Mouse (Mus musculus) urinary bladder, adult 18-20 months (tissue): ENCODE measurements around the gene Ddx42.
"Not testable (repeated sequence)": the region's sequence is repeated elsewhere in the genome, so short reads cannot be mapped to it uniquely, and the experiment has no call there.

Experiments
- DNase-seq, 2 experiments: peaks; one replicate each; pipeline ENCODE4 v3.0.0; 2022; ENCODE audit warnings: low spot score in 2 of 2, mixed read lengths in 2 of 2

Gene Ddx42

GRCm38 (mm10) chr11:106216730-106217490, at the start of gene Ddx42:
Gene Ddx42 (plus strand): TSS chr11:106216926.
- peak; percentile 79 to 87 for DNase-seq

DNA sequence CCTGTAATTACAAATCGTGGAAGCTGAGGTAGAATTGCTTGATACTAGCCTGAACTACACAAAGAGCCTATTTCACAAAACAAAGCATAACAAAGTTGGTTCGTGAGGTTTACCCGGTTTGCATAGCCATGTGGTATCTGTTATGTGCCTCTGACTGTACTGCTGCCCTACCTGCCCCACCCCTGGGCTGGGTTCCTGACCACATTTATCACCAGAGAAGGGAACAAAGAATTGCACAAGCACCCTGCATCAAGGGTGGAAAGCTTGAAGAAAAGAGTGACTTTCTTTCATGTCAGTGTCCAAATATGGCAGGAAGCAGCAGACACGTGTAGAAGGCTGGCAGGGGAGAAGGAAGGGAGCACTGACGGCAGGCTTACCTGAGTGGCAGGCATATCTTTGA, 49.3 kb upstream of the Ddx42 start:
- no peak for DNase-seq

- no peak for DNase-seq
Measured at GRCm38 (mm10) chr11:106170807-106171206, 45.9 kb upstream of the Ddx42 start.

GRCm38 (mm10) chr11:106173228-106173627, 43.5 kb upstream of the Ddx42 start:
- DNase-seq, result no peak

DNA sequence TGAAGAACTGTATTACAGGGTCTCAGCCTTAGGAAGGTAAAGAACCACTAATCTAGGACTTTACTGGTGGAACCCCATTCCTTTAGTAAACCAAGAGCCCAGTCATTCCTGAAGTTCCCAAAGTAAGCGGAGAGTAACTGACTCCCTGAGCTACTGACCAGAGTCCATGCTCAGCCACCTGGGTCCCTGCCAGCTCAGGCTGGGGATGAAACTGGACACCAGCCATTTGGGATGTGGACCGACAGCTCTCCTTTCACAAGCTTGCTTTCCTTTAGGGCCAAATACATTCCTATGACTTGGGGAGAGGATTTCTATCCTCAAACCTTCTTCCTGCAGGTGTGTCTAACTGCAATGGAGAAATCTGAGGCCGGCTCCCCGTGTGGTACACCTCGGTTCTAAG, 42.4 kb upstream of the Ddx42 start:
- no peak for DNase-seq

GRCm38 (mm10) chr11:106175081-106175480, 41.6 kb upstream of the Ddx42 start:
- DNase-seq, result no peak

- DNase-seq, result no peak
Measured at GRCm38 (mm10) chr11:106176372-106176771, 40.4 kb upstream of the Ddx42 start.

GRCm38 (mm10) chr11:106178036-106178782, 38.5 kb upstream of the Ddx42 start:
- no peak for DNase-seq

GRCm38 (mm10) chr11:106179711-106180448, 36.8 kb upstream of the Ddx42 start:
- no peak for DNase-seq

- no peak for DNase-seq
Measured at GRCm38 (mm10) chr11:106180449-106180801, 36.3 kb upstream of the Ddx42 start.

DNA sequence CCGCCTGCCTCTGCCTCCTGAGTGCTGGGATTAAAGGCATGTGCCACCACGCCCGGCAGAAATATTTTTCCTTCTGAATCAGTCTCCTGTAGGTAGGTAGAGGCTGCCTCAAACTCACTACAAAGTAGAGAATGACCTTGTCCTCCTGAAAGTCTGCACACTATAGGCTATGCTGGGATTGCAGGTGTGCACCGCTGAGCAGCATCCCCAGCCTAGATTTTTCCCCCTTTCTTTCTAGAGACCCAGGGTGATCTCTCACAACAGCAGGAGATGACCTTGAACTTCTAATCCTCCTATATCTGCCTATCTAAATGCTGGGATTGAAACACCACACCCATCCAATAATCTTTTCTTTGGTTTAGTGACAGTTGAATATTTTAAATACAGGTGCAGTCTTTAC, 29.4 kb upstream of the Ddx42 start:
- DNase-seq, result no peak

GRCm38 (mm10) chr11:106191716-106192115, 25.0 kb upstream of the Ddx42 start:
- no peak for DNase-seq

GRCm38 (mm10) chr11:106192241-106192640, 24.5 kb upstream of the Ddx42 start:
- no peak for DNase-seq

DNA sequence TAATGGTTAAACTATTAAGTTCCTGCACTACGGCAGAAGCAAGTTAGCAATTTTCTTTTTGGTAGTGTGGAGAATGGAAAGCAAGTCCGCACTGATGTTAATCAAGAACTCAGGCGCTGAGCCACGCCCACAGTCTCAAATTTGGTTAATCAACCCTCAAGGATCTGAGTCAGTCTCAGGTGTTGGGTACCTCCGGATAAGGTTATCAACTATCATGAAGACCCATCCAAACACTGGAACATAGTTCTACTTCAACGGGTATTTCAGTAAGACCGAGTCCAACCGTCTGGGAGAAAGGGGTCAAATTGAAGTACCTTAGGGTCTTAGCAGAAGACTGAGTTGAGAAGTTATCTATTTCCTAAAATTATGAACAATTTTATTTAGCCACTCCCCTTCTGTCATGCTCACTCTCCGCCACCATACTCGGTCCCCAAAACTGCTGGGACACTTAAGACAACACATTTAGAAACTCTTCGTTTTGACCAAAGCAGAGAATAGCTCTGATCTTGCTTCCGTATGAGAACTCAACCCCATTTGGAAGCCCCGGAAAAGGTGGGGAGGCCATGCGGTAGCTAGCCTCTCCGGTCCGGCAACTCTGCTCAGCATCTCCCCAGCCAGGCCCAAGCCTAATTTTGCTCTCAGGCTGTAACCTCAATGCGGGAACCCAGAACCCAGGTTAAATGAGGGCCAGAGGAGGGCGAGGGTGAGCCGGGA, 23.9 kb upstream of the Ddx42 start:
- DNase-seq, result no peak

GRCm38 (mm10) chr11:106193371-106194154, 23.2 kb upstream of the Ddx42 start:
- peak; percentile 88 to 97 for DNase-seq

DNA sequence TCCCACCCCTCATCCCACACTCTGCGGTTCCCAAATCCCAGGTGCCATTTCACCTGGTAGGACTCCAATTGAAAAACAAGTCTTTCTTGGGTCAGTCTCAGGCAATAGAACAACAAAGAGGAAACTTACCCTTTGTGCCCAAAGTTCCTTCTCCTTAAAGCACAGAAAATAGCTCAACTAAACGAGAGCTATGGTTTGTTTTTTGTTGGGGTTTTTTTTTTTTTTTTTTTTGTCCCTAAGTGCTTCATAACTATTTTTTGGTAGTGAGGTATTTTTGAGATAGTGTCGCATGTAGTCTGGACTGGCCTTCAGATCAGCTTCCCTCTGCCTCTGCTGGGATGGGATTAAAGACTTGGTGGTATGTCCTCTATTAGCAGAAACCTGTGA, 22.6 kb upstream of the Ddx42 start:
- DNase-seq, result no peak

DNA sequence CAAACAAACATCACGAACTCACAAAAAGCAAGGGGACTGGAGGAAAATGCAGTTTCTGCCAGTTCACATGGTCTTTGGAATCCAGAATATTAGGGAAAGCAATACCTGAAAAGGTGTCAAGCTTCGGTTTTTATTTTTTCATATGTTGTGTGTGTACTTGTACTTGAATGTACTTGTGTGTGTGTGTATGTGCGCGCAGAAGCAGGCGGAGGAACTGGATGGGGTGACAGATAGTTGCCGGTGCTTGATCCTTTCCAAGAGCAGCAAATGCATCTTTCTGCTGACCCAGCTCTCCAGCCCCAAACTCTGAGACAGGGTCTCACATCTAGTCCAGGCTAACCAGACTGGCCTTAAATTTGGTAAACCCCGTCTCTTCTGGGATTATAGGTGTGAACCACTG, 21.8 kb upstream of the Ddx42 start:
- no peak for DNase-seq

- no peak for DNase-seq
Measured at GRCm38 (mm10) chr11:106195341-106195740, 21.4 kb upstream of the Ddx42 start.

DNA sequence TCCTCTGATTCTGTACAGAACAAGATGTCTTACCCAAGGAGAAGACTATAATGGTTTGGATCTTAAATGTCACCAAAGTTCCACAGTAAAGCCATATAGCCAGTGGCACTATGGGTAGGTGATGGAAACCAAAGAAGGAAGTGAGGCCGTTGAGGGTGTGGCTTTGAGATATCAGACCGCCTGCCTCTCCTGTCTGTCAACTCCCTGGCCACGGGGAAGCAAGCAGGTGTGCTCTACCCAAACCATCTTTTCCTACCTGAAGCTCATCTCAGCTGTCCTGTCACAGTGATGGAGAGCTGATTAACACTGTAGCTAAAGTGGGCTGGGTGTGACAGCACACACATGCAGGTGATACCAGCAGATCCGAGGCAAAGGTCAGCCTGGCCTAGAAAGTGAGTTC, 18.4 kb upstream of the Ddx42 start:
- no peak for DNase-seq

DNA sequence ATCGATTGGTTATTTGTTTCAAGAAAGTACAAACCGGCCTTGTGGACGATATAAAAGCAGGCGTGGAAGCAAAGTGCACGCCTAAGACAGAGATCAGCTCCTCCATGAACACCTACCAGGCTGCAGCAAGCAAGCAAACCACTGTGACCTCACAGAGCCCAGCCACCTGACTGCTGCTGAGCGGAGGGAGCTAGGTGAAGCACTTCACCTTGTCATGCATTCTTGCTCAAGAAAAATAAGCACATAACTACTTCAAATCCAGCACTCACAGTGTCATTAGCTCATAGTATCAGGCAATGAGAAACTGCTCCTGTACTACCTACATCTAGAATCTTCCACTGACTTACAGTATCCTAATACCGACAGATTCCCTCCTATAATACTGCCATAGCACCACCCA, 16.7 kb upstream of the Ddx42 start:
- DNase-seq, result not testable (repeated sequence)

- DNase-seq, result no peak
Measured at GRCm38 (mm10) chr11:106200756-106201155, 16.0 kb upstream of the Ddx42 start.
